Mouse (Mus musculus) heart, embryonic 11.5 days (tissue): ENCODE measurements around the gene Mrpl2. TPM values are rescaled to one million over a fixed set of nuclear protein-coding genes. Genes with fewer than 3 reads are reported as not detected.

ENCODE experiments used
- ATAC-seq: fragments of 200-750 bp; cut with Nextera tagmentation; replicated peaks from 2 replicates; pipeline ENCODE4 v1.8.0; 2017; ENCODE audit warnings: moderate library complexity; ENCODE audit not compliant: insufficient number of reproducible peaks, low FRiP score, low TSS enrichment
- H3K27ac ChIP-seq: fragments of 300-500 bp; sonication (generic); 2 replicates; pipeline ENCODE4 v1.5.1; 2014; ENCODE audit warnings: mild to moderate bottlenecking, low read depth, low read length
- H3K27me3 ChIP-seq: fragments of 300-500 bp; sonication (generic); 2 replicates; pipeline ENCODE4 v1.6.1; 2014; ENCODE audit warnings: mild to moderate bottlenecking, low read length, mixed read lengths; ENCODE audit not compliant: control insufficient read depth, insufficient read depth
- H3K36me3 ChIP-seq: fragments of 300-500 bp; sonication (generic); 2 replicates; pipeline ENCODE4 v1.6.1; 2014; ENCODE audit warnings: mild to moderate bottlenecking, low read length, moderate library complexity, mixed read lengths; ENCODE audit not compliant: control insufficient read depth, insufficient read depth
- H3K4me1 ChIP-seq: fragments of 300-500 bp; sonication (generic); 2 replicates; pipeline ENCODE4 v1.6.1; 2014; ENCODE audit warnings: low read length; ENCODE audit not compliant: control insufficient read depth, insufficient read depth
- H3K4me2 ChIP-seq: fragments of 300-500 bp; sonication (generic); 2 replicates; pipeline ENCODE4 v1.6.1; 2014; ENCODE audit warnings: mild to moderate bottlenecking, moderate library complexity
- H3K4me3 ChIP-seq: fragments of 300-500 bp; sonication (generic); 2 replicates; pipeline ENCODE4 v1.5.1; 2014; ENCODE audit warnings: low read depth, low read length
- H3K9ac ChIP-seq: fragments of 300-500 bp; sonication (generic); 2 replicates; pipeline ENCODE4 v1.6.1; 2014; ENCODE audit warnings: mild to moderate bottlenecking, low read depth, low read length, moderate library complexity
- H3K9me3 ChIP-seq: fragments of 300-500 bp; sonication (generic); replicated peaks from 2 replicates; pipeline ENCODE4 v1.6.1; 2016; ENCODE audit warnings: low read length; ENCODE audit not compliant: control insufficient read depth
- WGBS: fragments of 180-500 bp; shearing (Covaris S2); extraction: QIAGEN DNeasy Blood & Tissue Kit; methylation state at CpG from one replicate; pipeline ENCODE4 v1.1.7; 2014; ENCODE audit not compliant: insufficient replicate concordance; 5-methylcytosine and 5-hydroxymethylcytosine counted together
- polyA plus RNA-seq: library from polyadenylated mRNA; unstranded; fragments of >200 nt; fragmentation: Nextera tagmentation; extraction: Ambion mirVana; gene quantifications from 2 replicates; pipeline ENCODE4 v1.2.1, GENCODE M21; 2014

Mrpl2 gene
- polyA plus RNA-seq, 1 experiment from 2014 or later, result 110 TPM

- Histone ChIP-seq H3K9me3 (no peaks in the 10 kb centered on the region), H3K4me3 (peak overlapping the region; percentile 95), H3K27ac (peak overlapping the region; percentile 98), H3K36me3 (no peaks in the 10 kb centered on the region; the same call in none of the 2 replicates), H3K27me3 (no peaks in the 10 kb centered on the region), H3K9ac (peak overlapping the region; percentile 99), H3K4me2 (peak overlapping the region; percentile 84), H3K4me1 (peaks cover 42% of the 10 kb centered on the region)
- WGBS, result 3% methylated on average over 12 of the region's 12 CpGs
- ATAC-seq, result peak; percentile 55
Measured at GRCm38 (mm10) chr17:46629685-46630441, 16.2 kb upstream of the Mrpl2 start.

GRCm38 (mm10) chr17:46636831-46637523 is 9.1 kb upstream of the Mrpl2 start:
- Histone ChIP-seq H3K27me3 (no peaks in the 10 kb centered on the region), H3K27ac (no peak overlapping the region), H3K4me3 (no peak overlapping the region), H3K36me3 (peaks cover 6% of the 10 kb centered on the region), H3K4me1 (no peaks in the 10 kb centered on the region; the same call in 1 of the 2 replicates), H3K9me3 (no peaks in the 10 kb centered on the region), H3K4me2 (peak overlapping the region; percentile 39; the same call in 1 of the 2 replicates), H3K9ac (0 out of 2 replicates have a peak overlapping the region, but pooled peaks have one; percentile 8)
- no peak for ATAC-seq
- WGBS, result 21% methylated on average over 15 of the region's 15 CpGs

- 71% methylated on average over 9 of the region's 9 CpGs for WGBS
- H3K4me3 ChIP-seq, result no peak overlapping the region
- H3K9me3 ChIP-seq, result no peaks in the 10 kb centered on the region
- no peak overlapping the region for H3K27ac ChIP-seq
- peaks cover 6% of the 10 kb centered on the region; the same call in 1 of the 2 replicates for H3K36me3 ChIP-seq
- H3K27me3 ChIP-seq, result no peaks in the 10 kb centered on the region
- peaks cover 7% of the 10 kb centered on the region for H3K4me1 ChIP-seq
- no peak overlapping the region for H3K4me2 ChIP-seq
- no peak for ATAC-seq
- H3K9ac ChIP-seq, result no peak overlapping the region
Measured at GRCm38 (mm10) chr17:46639929-46640328, 6.1 kb upstream of the Mrpl2 start.

GRCm38 (mm10) chr17:46642060-46642459 is 4.0 kb upstream of the Mrpl2 start:
- Histone ChIP-seq H3K27ac (no peak overlapping the region), H3K9ac (no peak overlapping the region), H3K27me3 (no peaks in the 10 kb centered on the region), H3K4me1 (peaks cover 14% of the 10 kb centered on the region), H3K4me3 (no peak overlapping the region), H3K9me3 (no peaks in the 10 kb centered on the region), H3K36me3 (peaks cover 3% of the 10 kb centered on the region; the same call in 1 of the 2 replicates), H3K4me2 (no peak overlapping the region)
- ATAC-seq, result no peak
- WGBS, result 84% methylated on average over 17 of the region's 17 CpGs

- WGBS, result 83% methylated on average over 12 of the region's 12 CpGs
- Histone ChIP-seq H3K4me2 (peak overlapping the region; percentile 91), H3K27me3 (no peaks in the 10 kb centered on the region), H3K36me3 (peaks cover 5% of the 10 kb centered on the region), H3K4me3 (peak overlapping the region; percentile 76), H3K27ac (no peak overlapping the region), H3K9ac (peak overlapping the region; percentile 85), H3K9me3 (no peaks in the 10 kb centered on the region), H3K4me1 (peaks cover 14% of the 10 kb centered on the region)
- no peak for ATAC-seq
Measured at GRCm38 (mm10) chr17:46644152-46644805, 1.8 kb upstream of the Mrpl2 start.

GRCm38 (mm10) chr17:46644916-46645475 is 1.0 kb upstream of the Mrpl2 start:
- H3K9ac ChIP-seq, result peak overlapping the region; percentile 85
- H3K9me3 ChIP-seq, result no peaks in the 10 kb centered on the region
- H3K27ac ChIP-seq, result peak overlapping the region; percentile 77
- no peaks in the 10 kb centered on the region for H3K27me3 ChIP-seq
- peak overlapping the region; percentile 76 for H3K4me3 ChIP-seq
- H3K36me3 ChIP-seq, result peaks cover 5% of the 10 kb centered on the region
- no peak for ATAC-seq
- peaks cover 19% of the 10 kb centered on the region for H3K4me1 ChIP-seq
- WGBS, result 8% methylated on average over 10 of the region's 11 CpGs
- peak overlapping the region; percentile 91 for H3K4me2 ChIP-seq

- no peaks in the 10 kb centered on the region for H3K9me3 ChIP-seq
- no peaks in the 10 kb centered on the region for H3K27me3 ChIP-seq
- peaks cover 24% of the 10 kb centered on the region for H3K4me1 ChIP-seq
- 0% methylated on average over 19 of the region's 19 CpGs for WGBS
- H3K4me3 ChIP-seq, result peak overlapping the region; percentile 76
- peak overlapping the region; percentile 91 for H3K4me2 ChIP-seq
- peaks cover 5% of the 10 kb centered on the region for H3K36me3 ChIP-seq
- H3K9ac ChIP-seq, result peak overlapping the region; percentile 85
- H3K27ac ChIP-seq, result peak overlapping the region; percentile 78
- ATAC-seq, result no peak
Measured at GRCm38 (mm10) chr17:46646322-46646662, 263 bp downstream of the Mrpl2 start.

GRCm38 (mm10) chr17:46647279-46647678 is 1.2 kb downstream of the Mrpl2 start:
- WGBS, result 85% methylated on average over 7 of the region's 7 CpGs
- H3K4me3 ChIP-seq, result no peak overlapping the region
- no peak for ATAC-seq

More at GRCm38 (mm10) chr17:46647279-46647678, 1.2 kb downstream of the Mrpl2 start:
- H3K4me1 ChIP-seq, result peaks cover 34% of the 10 kb centered on the region
- no peaks in the 10 kb centered on the region for H3K27me3 ChIP-seq
- no peak overlapping the region for H3K27ac ChIP-seq
- H3K4me2 ChIP-seq, result no peak overlapping the region; the same call in 1 of the 2 replicates
- H3K9me3 ChIP-seq, result no peaks in the 10 kb centered on the region
- H3K9ac ChIP-seq, result no peak overlapping the region
- H3K36me3 ChIP-seq, result peaks cover 2% of the 10 kb centered on the region
